Mouse (Mus musculus) limb, embryonic 14.5 days (tissue): ENCODE results near the gene Larp1. TPM values are rescaled to one million over a fixed set of nuclear protein-coding genes. Genes with fewer than 3 reads are reported as not detected.

ENCODE experiments used
- ATAC-seq: fragments of 200-750 bp; cut with Nextera tagmentation; 2 replicates; pipeline ENCODE4 v1.8.0; 2017; ENCODE audit warnings: low read depth, moderate number of reproducible peaks, moderate TSS enrichment; ENCODE audit not compliant: low FRiP score
- DNase-seq: peaks from one replicate; pipeline ENCODE4 v3.0.0-alpha.2; 2015; ENCODE audit warnings: low spot score
- H3K27ac ChIP-seq: fragments of 300-500 bp; sonication (generic); replicated peaks from 2 replicates; pipeline ENCODE4 v1.5.1; 2014; ENCODE audit warnings: low read depth, mild to moderate bottlenecking, low read length, moderate library complexity, mixed read lengths
- H3K27me3 ChIP-seq: fragments of 300-500 bp; sonication (generic); 2 replicates; pipeline ENCODE4 v1.6.1; 2014; ENCODE audit warnings: low read length, mixed read lengths; ENCODE audit not compliant: control insufficient read depth, insufficient read depth
- H3K36me3 ChIP-seq: fragments of 300-500 bp; sonication (generic); 2 replicates; pipeline ENCODE4 v1.6.1; 2014; ENCODE audit warnings: mild to moderate bottlenecking, low read length, moderate library complexity, mixed read lengths; ENCODE audit not compliant: control insufficient read depth, insufficient read depth
- H3K4me1 ChIP-seq: fragments of 300-500 bp; sonication (generic); 2 replicates; pipeline ENCODE4 v1.6.1; 2014; ENCODE audit warnings: antibody characterized with exemption, low read length, mixed read lengths; ENCODE audit not compliant: control insufficient read depth, insufficient read depth
- H3K4me2 ChIP-seq: fragments of 300-500 bp; sonication (generic); replicated peaks from 2 replicates; pipeline ENCODE4 v1.6.1; 2014; ENCODE audit warnings: low read depth, mild to moderate bottlenecking, low read length, moderate library complexity; ENCODE audit not compliant: severe bottlenecking
- H3K4me3 ChIP-seq: fragments of 300-500 bp; sonication (generic); replicated peaks from 2 replicates; pipeline ENCODE4 v1.5.1; 2014; ENCODE audit warnings: low read length
- H3K9ac ChIP-seq: fragments of 300-500 bp; sonication (generic); 2 replicates; pipeline ENCODE4 v1.6.1; 2014; ENCODE audit warnings: mild to moderate bottlenecking, low read depth, low read length, moderate library complexity; ENCODE audit not compliant: severe bottlenecking
- H3K9me3 ChIP-seq: fragments of 300-500 bp; sonication (generic); 2 replicates; pipeline ENCODE4 v1.6.1; 2016; ENCODE audit warnings: low read length; ENCODE audit not compliant: control insufficient read depth
- POLR2A ChIP-seq: fragments of 200-500 bp; IDR thresholded peaks from 2 replicates; pipeline ENCODE4 v1.8.0; 2012; ENCODE audit warnings: inconsistent platforms, mild to moderate bottlenecking, moderate library complexity, borderline replicate concordance; ENCODE audit not compliant: insufficient read depth, insufficient read length; ENCODE audit errors: extremely low read depth
- WGBS: fragments of 180-500 bp; shearing (Covaris S2); extraction: QIAGEN DNeasy Blood & Tissue Kit; methylation state at CpG from one replicate; pipeline ENCODE4 v1.1.7; 2014; 5-methylcytosine and 5-hydroxymethylcytosine counted together
- polyA plus RNA-seq, 2 experiments: library from polyadenylated mRNA; depleted of rRNA in 1 of 2; stranded (reverse) in 1 of 2; unstranded in 1 of 2; fragments of >200 nt; fragmentation: Nextera tagmentation in 1 of 2; extraction: Ambion mirVana in 1 of 2; gene quantifications; 2 replicates each; pipeline versions ENCODE4 v1.2.1 to v1.2.3; 2012 to 2014

Gene Larp1
- polyA plus RNA-seq, 2 experiments: 24.7 to 46.4 TPM

- TF ChIP-seq POLR2A: peak; percentile 68; the same call in 1 of the 2 replicates
- H3K36me3 ChIP-seq: no peaks in the 10 kb centered on the region
- peak; percentile 97 for DNase-seq
- under 1% methylated on average over 53 of the region's 55 CpGs for WGBS
- H3K4me3 ChIP-seq: peak within 1 kb of the TSS; percentile 93
- no peaks in the 10 kb centered on the region for H3K9me3 ChIP-seq
- peak within 1 kb of the TSS; percentile 74 for H3K4me2 ChIP-seq
- no peaks in the 10 kb centered on the region for H3K27me3 ChIP-seq
- peak within 1 kb of the TSS; percentile 95 for H3K9ac ChIP-seq
- peaks cover 12% of the 10 kb centered on the region for H3K4me1 ChIP-seq
- ATAC-seq: peak; percentile 96
- peak within 1 kb of the TSS; percentile 89 for H3K27ac ChIP-seq
Measured at GRCm38 (mm10) chr11:58103697-58104306, 94.9 kb downstream of the Larp1 start, which contains the start of gene Cnot8. Cnot8 (plus strand) TSS chr11:58104153.

- Histone ChIP-seq H3K27me3 (no peaks in the 10 kb centered on the region), H3K4me1 (peaks cover 12% of the 10 kb centered on the region), H3K4me3 (peak overlapping the region; percentile 93), H3K9me3 (no peaks in the 10 kb centered on the region), H3K27ac (peak overlapping the region; percentile 89), H3K4me2 (peak overlapping the region; percentile 74), H3K36me3 (peaks cover 4% of the 10 kb centered on the region; the same call in 1 of the 2 replicates), H3K9ac (peak overlapping the region; percentile 95)
- DNase-seq (no peak), ATAC-seq (peak; percentile 20; the same call in 1 of the 2 replicates)
- peak; percentile 25; the same call in 1 of the 2 replicates for TF ChIP-seq POLR2A
- under 1% methylated on average over 23 of the region's 24 CpGs for WGBS
Measured at GRCm38 (mm10) chr11:58104351-58104791, 95.5 kb downstream of the Larp1 start.

GRCm38 (mm10) chr11:58107009-58107408, 98.1 kb downstream of the Larp1 start:
- no peak for ATAC-seq
- H3K36me3 ChIP-seq: peaks cover 30% of the 10 kb centered on the region
- no peak for DNase-seq
- H3K4me1 ChIP-seq: peaks cover 12% of the 10 kb centered on the region
- TF ChIP-seq POLR2A: no peak
- no peak overlapping the region for H3K4me3 ChIP-seq
- no peaks in the 10 kb centered on the region for H3K9me3 ChIP-seq
- no peaks in the 10 kb centered on the region for H3K27me3 ChIP-seq
- H3K4me2 ChIP-seq: no peak overlapping the region
- no peak overlapping the region for H3K27ac ChIP-seq
- H3K9ac ChIP-seq: no peak overlapping the region
- WGBS: 50% methylated on average over 3 of the region's 3 CpGs

- no peak for TF ChIP-seq POLR2A
- Histone ChIP-seq H3K27ac (no peak overlapping the region), H3K4me1 (peaks cover 10% of the 10 kb centered on the region), H3K27me3 (no peaks in the 10 kb centered on the region), H3K4me3 (no peak overlapping the region), H3K9ac (no peak overlapping the region; the same call in 1 of the 2 replicates), H3K9me3 (no peaks in the 10 kb centered on the region), H3K36me3 (peaks cover 37% of the 10 kb centered on the region), H3K4me2 (no peak overlapping the region)
- ATAC-seq (no peak), DNase-seq (no peak)
- 80% methylated on average over 4 of the region's 4 CpGs for WGBS
Measured at GRCm38 (mm10) chr11:58107664-58108337, 98.9 kb downstream of the Larp1 start.

Other genes with a start within 250 kb of the Larp1 start
- gene Sap30l, start 207.4 kb upstream of the Larp1 start, polyA plus RNA-seq (2012; rRNA removed): 27.3 and 31.4 TPM in 2 replicates
- 20.7 and 21.7 TPM in 2 replicates for gene Sap30l, start 207.4 kb upstream of the Larp1 start, polyA plus RNA-seq (2014; fragmentation: Nextera tagmentation; extraction: Ambion mirVana)
- gene Hand1, start 176.2 kb upstream of the Larp1 start, polyA plus RNA-seq (2012; rRNA removed): 2.2 and 2.6 TPM in 2 replicates
- gene Hand1, start 176.2 kb upstream of the Larp1 start, polyA plus RNA-seq (2014; fragmentation: Nextera tagmentation; extraction: Ambion mirVana): 1.6 and 1.7 TPM in 2 replicates
- gene Gm12248, start 84.1 kb downstream of the Larp1 start, polyA plus RNA-seq (2012; rRNA removed): not detected in 2 replicates
- not detected in 2 replicates for gene Gm12248, start 84.1 kb downstream of the Larp1 start, polyA plus RNA-seq (2014; fragmentation: Nextera tagmentation; extraction: Ambion mirVana)
- 96.7 and 97.2 TPM in 2 replicates for gene Cnot8, start 95.1 kb downstream of the Larp1 start, polyA plus RNA-seq (2012; rRNA removed)
- gene Cnot8, start 95.1 kb downstream of the Larp1 start, polyA plus RNA-seq (2014; fragmentation: Nextera tagmentation; extraction: Ambion mirVana): 90.1 and 99.1 TPM in 2 replicates
- 14.8 and 15.4 TPM in 2 replicates for gene Gemin5, start 159.5 kb downstream of the Larp1 start, polyA plus RNA-seq (2012; rRNA removed)
- 16.8 and 22.4 TPM in 2 replicates for gene Gemin5, start 159.5 kb downstream of the Larp1 start, polyA plus RNA-seq (2014; fragmentation: Nextera tagmentation; extraction: Ambion mirVana)
- gene Mrpl22, start 162.6 kb downstream of the Larp1 start, polyA plus RNA-seq (2012; rRNA removed): 68.2 and 84.4 TPM in 2 replicates
- gene Mrpl22, start 162.6 kb downstream of the Larp1 start, polyA plus RNA-seq (2014; fragmentation: Nextera tagmentation; extraction: Ambion mirVana): 120 and 123 TPM in 2 replicates
- 3.6 and 4.1 TPM in 2 replicates for gene Igtp, start 190.5 kb downstream of the Larp1 start, polyA plus RNA-seq (2012; rRNA removed)
- 5.1 and 5.2 TPM in 2 replicates for gene Igtp, start 190.5 kb downstream of the Larp1 start, polyA plus RNA-seq (2014; fragmentation: Nextera tagmentation; extraction: Ambion mirVana)
- gene Irgm2, start 190.6 kb downstream of the Larp1 start, polyA plus RNA-seq (2012; rRNA removed): 2.2 and 2.3 TPM in 2 replicates
- gene Irgm2, start 190.6 kb downstream of the Larp1 start, polyA plus RNA-seq (2014; fragmentation: Nextera tagmentation; extraction: Ambion mirVana): 2.3 and 2.9 TPM in 2 replicates